Comparison of ENCODE assay signal across 8 mouse cellular contexts in genomic region chr13:45539205-45539568, GRCm38 (mm10). TPM values are rescaled to one million over a fixed set of nuclear protein-coding genes. Genes with fewer than 3 reads are reported as not detected.
DNase-seq lines count a peak whose midpoint lies in the region; ATAC-seq and TF ChIP-seq lines count a peak whose summit lies in the region.

No protein-coding gene starts in this region.

- H3K27ac ChIP-seq in lung, postnatal 0 days (ENCODE audit: low read length), result no peak overlapping the region

- peak overlapping the region; percentile 34; the same call in 1 of the 2 replicates for H3K9ac ChIP-seq in lung, postnatal 0 days (replicated peaks; ENCODE audit: low read depth)

- ATAC-seq in frontal cortex, adult (ENCODE audit: low TSS enrichment), result peak; percentile 68
- peak; percentile 46 to 70; a peak in 3 of 4 replicates for ATAC-seq in hematopoietic stem cell, adult 5-6 weeks (replicated peaks in 1 of 2; ENCODE audit: insufficient read depth in 1 of 2, low FRiP score in 2 of 2, low TSS enrichment in 1 of 2, low read depth in 1 of 2, poor library complexity in 2 of 2, severe bottlenecking in 2 of 2)
- ATAC-seq in lung, postnatal 0 days, result peak; percentile 51

- no peak for TF ChIP-seq EP300 in lung, postnatal 0 days (IDR thresholded peaks at IDR 0.05)

- no peaks in the 10 kb centered on the region for H3K9me3 ChIP-seq in lung, postnatal 0 days (ENCODE audit: low read length)

- peak; percentile 80 for DNase-seq in Muller cell, postnatal 12 days (ENCODE audit: inconsistent ontology term)
- peak; percentile 90 to 92 for DNase-seq in cerebellum, adult 18-20 months
- DNase-seq in layer of hippocampus, postnatal 10 days (ENCODE audit: low spot score in 2 of 2), result peak; percentile 87 to 88
- DNase-seq in lung, postnatal 0 days (ENCODE audit: low spot score), result peak; percentile 67
- peak; percentile 90 for DNase-seq in retina, embryonic 14.5 days (ENCODE audit: low spot score)
- DNase-seq in thymus, postnatal 4 days, result peak; percentile 75

- no peaks in the 10 kb centered on the region for H3K27me3 ChIP-seq in lung, postnatal 0 days (replicated peaks; ENCODE audit: insufficient read depth, low read length)

- no peaks in the 10 kb centered on the region for H3K36me3 ChIP-seq in lung, postnatal 0 days (ENCODE audit: insufficient read depth, low read length)

- H3K4me1 ChIP-seq in lung, postnatal 0 days (ENCODE audit: insufficient read depth, low read depth, low read length), result peaks cover 4% of the 10 kb centered on the region; the same call in 1 of the 2 replicates

- 12% methylated on average over 10 of the region's 10 CpGs for WGBS in lung, postnatal 0 days

- H3K4me3 ChIP-seq in lung, postnatal 0 days (ENCODE audit: low read depth, low read length), result peak overlapping the region; percentile 31

- peak; percentile 84 for TF ChIP-seq CTCF in lung, postnatal 0 days (IDR thresholded peaks at IDR 0.05)

- H3K4me2 ChIP-seq in lung, postnatal 0 days (replicated peaks; ENCODE audit: low read depth, low read length), result peak overlapping the region; percentile 66

RNA-seq across cellular contexts. Expression of gene Gmpr, which starts 31.9 kb away (rescaled TPM):
- 11.7 and 19.6 TPM in 2 replicates for total RNA-seq in hematopoietic stem cell, adult 5-6 weeks (2017)
- total RNA-seq in layer of hippocampus, postnatal 10 days (2021), result 10 to 100 TPM; 56.0 to 58.2 TPM
- polyA plus RNA-seq in lung, postnatal 0 days (2015; fragmentation: Nextera tagmentation; extraction: Ambion mirVana), result 23.8 and 26.0 TPM in 2 replicates
